Mouse (Mus musculus) limb, embryonic 12.5 days (tissue): ENCODE data around the gene Tnfrsf18. TPM values are rescaled to one million over a fixed set of nuclear protein-coding genes. Genes with fewer than 3 reads are reported as not detected.

Source experiments
- ATAC-seq: fragments of 200-750 bp; cut with Nextera tagmentation; 2 replicates; pipeline ENCODE4 v1.8.0; 2017; ENCODE audit warnings: low read depth, moderate TSS enrichment; ENCODE audit not compliant: insufficient number of reproducible peaks, insufficient read depth, low FRiP score, low TSS enrichment
- H3K27ac ChIP-seq: fragments of 300-500 bp; sonication (generic); 2 replicates; pipeline ENCODE4 v1.5.1; 2016; ENCODE audit warnings: mild to moderate bottlenecking, moderate library complexity
- H3K27me3 ChIP-seq: fragments of 300-500 bp; sonication (generic); 2 replicates; pipeline ENCODE4 v1.6.1; 2016; ENCODE audit warnings: mild to moderate bottlenecking, moderate library complexity
- H3K36me3 ChIP-seq: fragments of 300-500 bp; sonication (generic); 2 replicates; pipeline ENCODE4 v1.6.1; 2016; ENCODE audit warnings: mild to moderate bottlenecking, moderate library complexity
- H3K4me1 ChIP-seq: fragments of 300-500 bp; sonication (generic); replicated peaks from 2 replicates; pipeline ENCODE4 v1.6.1; 2016
- H3K4me2 ChIP-seq: fragments of 300-500 bp; sonication (generic); 2 replicates; pipeline ENCODE4 v1.6.1; 2016; ENCODE audit warnings: mild to moderate bottlenecking, moderate library complexity
- H3K4me3 ChIP-seq: fragments of 300-500 bp; sonication (generic); replicated peaks from 2 replicates; pipeline ENCODE4 v1.5.1; 2016; ENCODE audit warnings: mild to moderate bottlenecking
- H3K9ac ChIP-seq: fragments of 300-500 bp; sonication (generic); replicated peaks from 2 replicates; pipeline ENCODE4 v1.6.1; 2016; ENCODE audit warnings: mild to moderate bottlenecking, moderate library complexity
- H3K9me3 ChIP-seq: fragments of 300-500 bp; sonication (generic); 2 replicates; pipeline ENCODE4 v1.6.1; 2016; ENCODE audit warnings: mild to moderate bottlenecking, moderate library complexity
- WGBS: fragments of 180-500 bp; shearing (Covaris S2); methylation state at CpG from one replicate; pipeline ENCODE4 v1.1.7; 2016; 5-methylcytosine and 5-hydroxymethylcytosine counted together
- polyA plus RNA-seq: library from polyadenylated mRNA; unstranded; fragments of >200 nt; fragmentation: Nextera tagmentation; extraction: Ambion mirVana; gene quantifications from 2 replicates; pipeline ENCODE4 v1.2.1, GENCODE M21; 2016

The Tnfrsf18 gene
- polyA plus RNA-seq, 1 experiment from 2014 or later = 1.8 TPM

DNA sequence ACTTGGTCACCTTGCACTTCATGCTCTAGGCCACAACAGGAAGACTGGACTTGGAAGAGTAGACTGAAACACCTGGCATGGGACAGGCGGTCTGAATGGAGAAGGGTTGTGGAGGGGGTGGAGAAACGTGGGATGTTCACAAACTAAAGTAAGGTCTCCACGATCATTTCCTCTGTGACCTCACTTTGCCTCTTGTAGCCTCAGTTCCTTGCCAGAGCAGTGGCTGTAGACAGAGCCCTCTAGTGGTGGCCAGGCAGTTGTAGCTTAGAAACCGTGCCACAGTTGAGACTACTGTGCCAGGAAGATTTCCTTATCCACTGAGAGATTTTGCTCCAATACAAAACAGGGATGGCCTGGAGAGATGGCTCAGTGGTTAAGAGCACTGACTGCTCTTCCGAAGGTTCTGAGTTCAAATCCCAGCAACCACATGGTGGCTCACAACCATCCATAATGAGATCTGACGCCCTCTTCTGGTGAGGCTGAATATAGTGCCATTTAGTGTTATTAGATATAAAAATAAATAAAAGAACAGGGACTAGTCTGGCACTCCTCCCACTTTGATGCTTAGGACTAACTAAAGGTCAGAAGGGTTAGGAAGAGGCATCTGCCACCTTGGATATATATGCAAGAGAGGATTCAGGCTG, 7.6 kb downstream of the Tnfrsf18 start:
- Histone ChIP-seq H3K4me3 (no peak overlapping the region), H3K27me3 (peaks cover 30% of the 10 kb centered on the region), H3K9ac (no peak overlapping the region), H3K4me1 (peaks cover 25% of the 10 kb centered on the region), H3K27ac (no peak overlapping the region), H3K4me2 (no peak overlapping the region), H3K36me3 (peaks cover 6% of the 10 kb centered on the region), H3K9me3 (no peaks in the 10 kb centered on the region)
- 53% methylated on average over 6 of the region's 6 CpGs for WGBS
- ATAC-seq = no peak

DNA sequence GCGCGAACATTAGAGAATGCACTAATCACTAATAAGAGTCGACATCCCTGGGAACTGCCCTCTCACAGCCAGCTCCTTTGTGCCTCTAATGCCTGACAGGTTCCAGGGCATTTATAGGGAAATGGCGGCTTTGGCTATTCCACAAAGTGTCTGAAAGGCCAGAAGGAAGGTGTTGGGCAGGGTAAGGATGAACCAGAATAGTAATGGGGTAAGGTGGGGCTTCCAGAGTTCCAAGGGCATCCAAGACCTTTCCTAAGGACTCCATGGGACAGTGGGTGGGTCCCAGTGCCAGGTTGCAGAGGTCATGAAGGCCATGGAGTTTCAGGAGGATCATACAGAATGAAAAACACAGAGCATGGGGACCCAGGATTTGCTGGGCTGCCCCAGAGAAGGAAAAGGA, 8.3 kb downstream of the Tnfrsf18 start:
- Histone ChIP-seq H3K9ac (no peak overlapping the region), H3K9me3 (no peaks in the 10 kb centered on the region), H3K4me2 (0 out of 2 replicates have a peak overlapping the region, but pooled peaks have one; percentile 46), H3K36me3 (peaks cover 3% of the 10 kb centered on the region; the same call in 1 of the 2 replicates), H3K4me1 (peaks cover 25% of the 10 kb centered on the region), H3K4me3 (peak overlapping the region; percentile 15), H3K27me3 (peaks cover 30% of the 10 kb centered on the region), H3K27ac (no peak overlapping the region)
- 65% methylated on average over 4 of the region's 4 CpGs for WGBS
- ATAC-seq = no peak

DNA sequence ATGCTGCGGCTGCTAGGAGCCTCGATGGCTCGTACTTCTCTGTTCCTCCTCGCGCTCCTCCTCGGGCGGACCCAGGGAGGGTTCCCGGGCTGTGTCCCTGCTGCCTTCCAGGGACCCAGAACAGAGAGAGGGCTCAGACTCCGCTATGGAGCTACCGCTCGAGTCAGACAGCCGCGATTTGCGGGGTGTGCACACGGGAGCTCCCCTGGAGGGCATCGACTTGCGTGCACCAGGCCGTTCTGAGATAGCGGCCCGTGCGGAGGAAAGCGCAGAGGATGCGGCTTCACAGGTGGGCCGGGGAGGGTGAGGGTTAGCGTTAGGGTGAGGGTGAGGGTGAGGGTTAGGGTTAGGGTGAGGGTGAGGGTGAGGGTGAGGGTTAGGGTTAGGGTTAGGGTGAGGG, 8.9 kb downstream of the Tnfrsf18 start:
- H3K27me3 ChIP-seq = peaks cover 30% of the 10 kb centered on the region
- no peak for ATAC-seq
- no peaks in the 10 kb centered on the region for H3K36me3 ChIP-seq
- H3K27ac ChIP-seq = no peak overlapping the region
- H3K4me2 ChIP-seq = peak overlapping the region; percentile 46
- H3K4me1 ChIP-seq = peaks cover 25% of the 10 kb centered on the region
- peak overlapping the region; percentile 15 for H3K4me3 ChIP-seq
- WGBS = 7% methylated on average over 25 of the region's 25 CpGs
- H3K9me3 ChIP-seq = no peaks in the 10 kb centered on the region
- 0 out of 2 replicates have a peak overlapping the region, but pooled peaks have one; percentile 8 for H3K9ac ChIP-seq

DNA sequence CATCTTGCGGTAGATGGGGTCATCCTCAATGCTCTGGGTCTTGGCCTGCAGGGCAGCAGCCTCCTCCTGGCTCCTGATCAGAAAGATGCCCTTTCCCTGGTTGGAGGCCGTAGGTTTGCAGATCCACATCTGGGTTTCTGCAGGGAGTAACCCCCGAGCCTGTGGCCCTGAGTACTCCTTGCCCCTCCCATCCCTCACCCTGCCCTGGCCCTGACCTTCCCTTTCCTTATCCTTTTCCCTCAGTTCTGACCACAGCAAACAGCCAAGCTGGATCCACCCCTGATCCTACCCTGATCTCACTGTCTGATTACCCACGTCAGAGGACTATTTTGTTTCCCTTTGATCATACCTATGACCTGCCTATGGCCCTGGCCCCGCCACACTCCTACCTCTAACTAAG, 18.8 kb downstream of the Tnfrsf18 start:
- Histone ChIP-seq H3K27ac (no peak overlapping the region), H3K36me3 (no peaks in the 10 kb centered on the region), H3K27me3 (no peaks in the 10 kb centered on the region), H3K9me3 (no peaks in the 10 kb centered on the region), H3K4me2 (no peak overlapping the region), H3K4me1 (no peaks in the 10 kb centered on the region), H3K4me3 (no peak overlapping the region), H3K9ac (no peak overlapping the region)
- 51% methylated on average over 5 of the region's 5 CpGs for WGBS
- no peak for ATAC-seq

DNA sequence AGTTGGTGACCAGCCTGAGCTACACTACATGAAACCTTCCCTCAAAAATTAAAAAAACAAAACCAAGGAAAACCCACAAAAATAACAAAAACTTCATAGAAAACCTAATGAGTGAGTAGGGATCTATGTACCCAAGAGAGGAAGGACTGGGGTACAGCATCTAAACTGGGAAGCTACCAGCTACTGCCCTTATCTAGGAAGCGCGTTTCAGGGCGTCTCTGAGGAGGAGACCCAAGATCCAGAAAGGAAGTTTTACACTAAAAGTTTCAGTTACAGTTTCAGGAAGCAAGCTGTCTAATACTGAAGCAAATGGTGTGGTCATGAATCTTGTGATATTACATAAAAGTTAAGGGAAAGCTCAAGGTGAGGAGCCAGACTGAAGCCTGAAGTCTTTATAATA, 23.8 kb downstream of the Tnfrsf18 start:
- Histone ChIP-seq H3K36me3 (no peaks in the 10 kb centered on the region), H3K27me3 (no peaks in the 10 kb centered on the region), H3K4me2 (no peak overlapping the region), H3K9me3 (no peaks in the 10 kb centered on the region), H3K9ac (no peak overlapping the region), H3K4me1 (no peaks in the 10 kb centered on the region), H3K4me3 (no peak overlapping the region), H3K27ac (no peak overlapping the region)
- 85% methylated on average over 3 of the region's 3 CpGs for WGBS
- ATAC-seq = no peak

DNA sequence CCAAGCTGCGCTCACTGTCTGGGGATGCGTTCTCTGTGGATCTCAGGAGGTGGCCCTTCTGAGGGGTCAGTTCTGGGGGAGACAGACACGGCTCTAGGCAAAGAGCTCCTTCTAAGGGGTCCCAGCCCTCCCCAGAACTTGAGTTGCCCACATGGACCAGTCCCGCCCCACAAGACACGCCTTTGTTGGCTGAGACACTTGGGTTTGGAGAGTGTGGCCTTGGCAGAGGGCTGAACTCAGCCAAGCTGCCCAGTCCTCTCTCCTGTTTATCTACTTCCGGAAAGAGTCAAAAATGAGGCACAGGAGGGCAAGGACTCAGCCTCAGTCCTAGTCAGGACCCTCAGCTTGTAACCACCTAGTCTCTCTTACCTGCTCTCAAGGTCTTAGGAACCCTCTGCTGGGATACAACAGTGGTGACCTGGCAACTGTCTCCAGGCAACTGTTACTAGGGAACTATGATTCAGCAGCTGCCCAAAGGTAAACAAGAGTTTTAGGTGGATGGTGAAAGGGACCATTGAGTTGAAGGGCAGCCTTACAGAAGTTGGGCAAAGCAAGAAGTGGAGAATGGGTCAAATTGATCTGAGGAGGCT, 24.5 kb downstream of the Tnfrsf18 start:
- Histone ChIP-seq H3K4me1 (no peaks in the 10 kb centered on the region), H3K4me3 (no peak overlapping the region), H3K9ac (no peak overlapping the region), H3K36me3 (no peaks in the 10 kb centered on the region), H3K9me3 (no peaks in the 10 kb centered on the region), H3K27me3 (no peaks in the 10 kb centered on the region), H3K27ac (no peak overlapping the region), H3K4me2 (no peak overlapping the region)
- no peak for ATAC-seq
- WGBS = 75% methylated on average over 6 of the region's 6 CpGs

DNA sequence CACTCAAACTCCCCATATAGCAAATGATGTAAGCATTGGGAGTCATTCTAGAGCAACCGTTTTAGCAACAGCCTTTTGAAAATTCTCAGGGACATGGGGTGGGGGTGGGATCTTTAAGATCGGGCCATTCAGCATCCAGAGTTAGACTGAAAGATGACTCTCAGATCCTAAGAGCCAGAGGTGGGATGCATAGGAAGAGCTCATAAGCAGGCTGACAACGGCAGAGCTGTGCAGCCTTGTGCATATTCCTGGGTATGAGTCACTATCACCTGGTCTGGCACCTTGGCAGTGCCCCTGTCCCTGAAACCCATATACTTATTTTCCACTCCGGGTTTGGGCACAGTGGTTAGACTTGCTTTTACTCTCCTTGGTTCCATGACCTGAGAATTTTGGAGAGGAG, 27.1 kb downstream of the Tnfrsf18 start:
- Histone ChIP-seq H3K4me1 (no peaks in the 10 kb centered on the region), H3K9ac (no peak overlapping the region), H3K36me3 (no peaks in the 10 kb centered on the region), H3K4me2 (no peak overlapping the region), H3K27me3 (no peaks in the 10 kb centered on the region), H3K27ac (no peak overlapping the region), H3K9me3 (no peaks in the 10 kb centered on the region), H3K4me3 (no peak overlapping the region)
- 86% methylated on average over 4 of the region's 4 CpGs for WGBS
- no peak for ATAC-seq

DNA sequence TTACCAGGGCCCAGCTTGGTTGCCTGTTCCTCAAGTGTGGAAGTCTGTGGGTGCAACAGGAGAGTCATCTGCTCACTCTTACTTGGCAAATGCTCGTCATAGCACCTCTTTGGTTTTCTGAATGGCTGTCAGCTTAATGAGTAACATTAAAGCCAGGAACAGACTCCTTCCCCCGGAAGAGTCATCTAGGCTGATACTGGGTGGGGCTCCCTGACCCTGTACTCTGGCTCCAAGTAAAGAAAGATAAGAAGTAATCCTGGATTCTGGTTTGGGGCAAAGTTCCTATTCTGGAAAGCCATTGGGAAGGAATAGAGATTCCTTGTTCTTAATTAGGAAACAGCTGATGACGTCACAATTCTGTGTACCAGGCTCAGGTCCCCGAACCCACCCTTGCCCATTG, 28.2 kb downstream of the Tnfrsf18 start:
- H3K9ac ChIP-seq = no peak overlapping the region
- ATAC-seq = no peak
- H3K4me2 ChIP-seq = no peak overlapping the region
- no peaks in the 10 kb centered on the region for H3K9me3 ChIP-seq
- no peaks in the 10 kb centered on the region for H3K27me3 ChIP-seq
- no peak overlapping the region for H3K27ac ChIP-seq
- no peak overlapping the region for H3K4me3 ChIP-seq
- no peaks in the 10 kb centered on the region for H3K4me1 ChIP-seq
- WGBS = 82% methylated on average over 4 of the region's 4 CpGs
- no peaks in the 10 kb centered on the region for H3K36me3 ChIP-seq

DNA sequence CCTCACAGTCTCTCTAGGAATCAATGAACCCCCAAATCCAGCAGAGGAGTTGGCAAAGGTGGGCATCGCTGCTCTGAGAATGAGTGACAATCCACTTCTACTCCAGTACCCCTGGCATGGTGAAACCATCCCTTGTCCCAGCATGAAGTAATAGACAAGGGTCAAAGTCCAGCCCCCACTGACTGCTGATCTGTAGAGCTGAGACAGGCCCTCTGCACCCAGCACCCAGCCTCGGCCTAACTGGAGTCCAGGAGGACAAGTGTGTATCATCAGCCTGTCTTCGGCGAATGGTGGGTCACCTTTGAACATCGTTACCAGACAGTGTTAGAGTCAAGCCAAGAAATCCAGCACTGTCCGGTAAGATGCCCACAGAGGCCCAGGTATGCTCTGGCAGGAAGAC, 28.6 kb downstream of the Tnfrsf18 start:
- no peaks in the 10 kb centered on the region for H3K27me3 ChIP-seq
- peaks cover 5% of the 10 kb centered on the region for H3K4me1 ChIP-seq
- no peak overlapping the region for H3K27ac ChIP-seq
- no peak for ATAC-seq
- WGBS = 90% methylated on average over 6 of the region's 6 CpGs
- no peak overlapping the region for H3K4me3 ChIP-seq
- H3K9ac ChIP-seq = no peak overlapping the region
- H3K36me3 ChIP-seq = no peaks in the 10 kb centered on the region
- no peak overlapping the region for H3K4me2 ChIP-seq
- H3K9me3 ChIP-seq = no peaks in the 10 kb centered on the region

DNA sequence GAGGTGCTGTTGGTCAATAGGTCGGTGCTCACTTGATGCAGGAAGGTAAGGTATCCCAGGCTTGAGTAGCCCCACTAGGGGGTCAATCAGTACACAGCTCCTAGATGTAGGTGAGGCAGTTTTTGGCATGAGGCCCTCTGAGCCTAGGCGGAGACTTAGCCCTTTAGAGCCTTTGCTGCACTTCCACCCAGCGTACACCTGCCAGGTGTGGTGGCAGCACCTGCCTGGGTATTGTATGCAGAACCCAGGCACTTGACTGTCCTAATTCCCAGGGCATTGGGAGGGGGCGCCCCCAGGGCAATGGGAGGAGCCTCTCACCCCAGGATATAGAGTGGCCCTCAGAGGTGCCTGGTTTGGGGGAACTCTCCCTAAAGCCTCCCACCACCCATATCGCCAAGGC, 29.2 kb downstream of the Tnfrsf18 start:
- ATAC-seq = no peak
- 89% methylated on average over 5 of the region's 5 CpGs for WGBS

DNA sequence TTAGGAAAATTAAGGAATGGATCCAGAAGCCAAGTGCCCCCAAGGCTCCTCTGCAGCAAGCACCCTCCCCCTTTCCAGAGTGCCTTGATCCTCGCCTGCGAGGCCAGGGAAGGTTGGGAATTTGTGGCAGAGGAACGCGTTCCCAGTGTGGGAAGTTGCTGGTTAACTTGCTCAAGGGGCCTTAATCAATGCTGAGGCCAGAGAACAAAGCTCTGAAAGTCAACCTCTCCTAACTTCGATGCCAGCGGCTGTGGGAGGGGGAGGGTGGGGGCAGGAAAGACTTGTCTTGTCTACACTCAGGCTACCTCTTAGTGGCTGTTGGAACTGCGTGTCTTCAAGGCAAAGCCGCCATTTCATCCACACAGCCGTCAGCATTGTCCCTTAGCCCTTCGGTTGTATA, 31.7 kb downstream of the Tnfrsf18 start:
- Histone ChIP-seq H3K4me2 (no peak overlapping the region), H3K27me3 (no peaks in the 10 kb centered on the region), H3K4me3 (peak overlapping the region; percentile 5; the same call in 1 of the 2 replicates), H3K4me1 (peaks cover 8% of the 10 kb centered on the region), H3K27ac (no peak overlapping the region), H3K36me3 (no peaks in the 10 kb centered on the region), H3K9ac (no peak overlapping the region), H3K9me3 (no peaks in the 10 kb centered on the region)
- WGBS = 66% methylated on average over 10 of the region's 10 CpGs
- ATAC-seq = no peak

More for the DNA sequence above, 29.2 kb downstream of the Tnfrsf18 start:
- H3K4me3 ChIP-seq = no peak overlapping the region
- H3K4me1 ChIP-seq = peaks cover 8% of the 10 kb centered on the region
- no peak overlapping the region for H3K9ac ChIP-seq
- no peaks in the 10 kb centered on the region for H3K27me3 ChIP-seq
- H3K27ac ChIP-seq = no peak overlapping the region
- H3K9me3 ChIP-seq = no peaks in the 10 kb centered on the region
- no peak overlapping the region for H3K4me2 ChIP-seq
- no peaks in the 10 kb centered on the region for H3K36me3 ChIP-seq

DNA sequence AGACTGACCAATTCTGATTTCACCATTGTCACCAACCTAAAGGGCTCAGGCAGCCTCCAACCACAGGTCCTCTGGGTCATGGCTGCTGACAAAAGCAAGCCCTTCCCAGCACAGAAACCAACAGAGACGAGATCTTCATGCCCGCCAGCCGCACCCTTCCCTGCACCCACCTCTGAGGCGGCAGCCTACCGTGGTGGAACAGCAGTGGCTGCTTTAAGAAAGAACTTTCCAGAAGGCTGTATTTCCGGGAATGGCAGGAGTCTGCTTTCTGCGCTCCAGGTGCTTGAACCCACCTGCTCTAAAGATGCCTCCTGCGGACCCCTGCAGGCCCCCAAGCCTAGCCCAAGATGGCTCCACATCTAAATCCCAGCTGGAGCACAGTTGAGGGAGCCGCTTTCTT, 32.9 kb downstream of the Tnfrsf18 start:
- WGBS = 70% methylated on average over 9 of the region's 9 CpGs
- no peaks in the 10 kb centered on the region for H3K36me3 ChIP-seq
- no peak for ATAC-seq
- H3K4me2 ChIP-seq = peak overlapping the region; percentile 8; the same call in 1 of the 2 replicates
- H3K4me1 ChIP-seq = peaks cover 10% of the 10 kb centered on the region
- no peak overlapping the region for H3K9ac ChIP-seq
- peak overlapping the region; percentile 17 for H3K4me3 ChIP-seq
- H3K27ac ChIP-seq = peak overlapping the region; percentile 45; the same call in 1 of the 2 replicates
- H3K9me3 ChIP-seq = no peaks in the 10 kb centered on the region
- no peaks in the 10 kb centered on the region for H3K27me3 ChIP-seq
